Mouse (Mus musculus) neural tube, embryonic 12.5 days (tissue): ENCODE results near the gene Rhoh. TPM values are rescaled to one million over a fixed set of nuclear protein-coding genes. Genes with fewer than 3 reads are reported as not detected.

ENCODE experiments used
- ATAC-seq: fragments of 200-750 bp; cut with Nextera tagmentation; 2 replicates; pipeline ENCODE4 v1.8.0; 2017; ENCODE audit warnings: low read depth, mild to moderate bottlenecking, moderate TSS enrichment, moderate library complexity; ENCODE audit not compliant: low FRiP score
- H3K27ac ChIP-seq: fragments of 300-500 bp; sonication (generic); 2 replicates; pipeline ENCODE4 v1.5.1; 2016
- H3K27me3 ChIP-seq: fragments of 300-500 bp; sonication (generic); replicated peaks from 2 replicates; pipeline ENCODE4 v1.6.1; 2016; ENCODE audit warnings: mild to moderate bottlenecking
- H3K36me3 ChIP-seq: fragments of 300-500 bp; sonication (generic); 2 replicates; pipeline ENCODE4 v1.6.1; 2016; ENCODE audit warnings: mild to moderate bottlenecking
- H3K4me1 ChIP-seq: fragments of 300-500 bp; sonication (generic); 2 replicates; pipeline ENCODE4 v1.6.1; 2016
- H3K4me2 ChIP-seq: fragments of 300-500 bp; sonication (generic); replicated peaks from 2 replicates; pipeline ENCODE4 v1.6.1; 2016; ENCODE audit warnings: mild to moderate bottlenecking
- H3K4me3 ChIP-seq: fragments of 300-500 bp; sonication (generic); 2 replicates; pipeline ENCODE4 v1.5.1; 2016
- H3K9ac ChIP-seq: fragments of 300-500 bp; sonication (generic); 2 replicates; pipeline ENCODE4 v1.6.1; 2016; ENCODE audit warnings: mild to moderate bottlenecking
- H3K9me3 ChIP-seq: fragments of 300-500 bp; sonication (generic); 2 replicates; pipeline ENCODE4 v1.6.1; 2016; ENCODE audit warnings: mild to moderate bottlenecking
- WGBS: fragments of 180-500 bp; shearing (Covaris S2); methylation state at CpG from one replicate; pipeline ENCODE4 v1.1.7; 2016; 5-methylcytosine and 5-hydroxymethylcytosine counted together
- polyA plus RNA-seq: library from polyadenylated mRNA; unstranded; fragments of >200 nt; fragmentation: Nextera tagmentation; extraction: Ambion mirVana; gene quantifications from 2 replicates; pipeline ENCODE4 v1.2.1, GENCODE M21; 2016

Rhoh gene
- polyA plus RNA-seq, 1 experiment from 2014 or later = 0.41 TPM

- H3K9ac ChIP-seq = no peak overlapping the region
- H3K9me3 ChIP-seq = no peaks in the 10 kb centered on the region
- H3K27me3 ChIP-seq = no peaks in the 10 kb centered on the region
- H3K27ac ChIP-seq = no peak overlapping the region
- no peak overlapping the region for H3K4me2 ChIP-seq
- H3K4me3 ChIP-seq = no peak overlapping the region
- ATAC-seq = no peak
- 87% methylated on average over 10 of the region's 10 CpGs for WGBS
- H3K4me1 ChIP-seq = no peaks in the 10 kb centered on the region
- H3K36me3 ChIP-seq = no peaks in the 10 kb centered on the region
Observed at GRCm38 (mm10) chr5:65882476-65883205, 21.6 kb downstream of the Rhoh start.

GRCm38 (mm10) chr5:65883355-65883754 lies 22.3 kb downstream of the Rhoh start:
- Histone ChIP-seq H3K4me3 (no peak overlapping the region), H3K27me3 (no peaks in the 10 kb centered on the region), H3K36me3 (no peaks in the 10 kb centered on the region), H3K27ac (no peak overlapping the region), H3K9me3 (no peaks in the 10 kb centered on the region), H3K4me2 (no peak overlapping the region), H3K9ac (no peak overlapping the region), H3K4me1 (no peaks in the 10 kb centered on the region)
- 71% methylated on average over 5 of the region's 5 CpGs for WGBS
- no peak for ATAC-seq

- Histone ChIP-seq H3K27ac (no peak overlapping the region), H3K9ac (no peak overlapping the region), H3K4me2 (no peak overlapping the region), H3K4me1 (no peaks in the 10 kb centered on the region), H3K9me3 (no peaks in the 10 kb centered on the region), H3K4me3 (no peak overlapping the region), H3K27me3 (no peaks in the 10 kb centered on the region), H3K36me3 (no peaks in the 10 kb centered on the region)
- no peak for ATAC-seq
- WGBS = 61% methylated on average over 15 of the region's 15 CpGs
Observed at GRCm38 (mm10) chr5:65885699-65886443, 24.9 kb downstream of the Rhoh start.

GRCm38 (mm10) chr5:65888102-65888501 lies 27.1 kb downstream of the Rhoh start:
- WGBS = 95% methylated on average over 5 of the region's 5 CpGs
- H3K27ac ChIP-seq = no peak overlapping the region
- no peak for ATAC-seq
- no peaks in the 10 kb centered on the region for H3K36me3 ChIP-seq
- H3K4me2 ChIP-seq = no peak overlapping the region
- H3K27me3 ChIP-seq = no peaks in the 10 kb centered on the region
- H3K9me3 ChIP-seq = no peaks in the 10 kb centered on the region
- H3K4me1 ChIP-seq = no peaks in the 10 kb centered on the region
- no peak overlapping the region for H3K4me3 ChIP-seq
- H3K9ac ChIP-seq = no peak overlapping the region

GRCm38 (mm10) chr5:65888998-65889397 lies 28.0 kb downstream of the Rhoh start:
- WGBS = 63% methylated on average over 5 of the region's 5 CpGs
- H3K9me3 ChIP-seq = no peaks in the 10 kb centered on the region
- no peak for ATAC-seq

GRCm38 (mm10) chr5:65891251-65891826 lies 30.3 kb downstream of the Rhoh start:
- no peak overlapping the region for H3K27ac ChIP-seq
- H3K27me3 ChIP-seq = no peaks in the 10 kb centered on the region
- H3K4me2 ChIP-seq = no peak overlapping the region
- no peak overlapping the region for H3K9ac ChIP-seq
- H3K9me3 ChIP-seq = no peaks in the 10 kb centered on the region
- no peaks in the 10 kb centered on the region for H3K4me1 ChIP-seq
- WGBS = 68% methylated on average over 14 of the region's 14 CpGs
- ATAC-seq = no peak
- no peaks in the 10 kb centered on the region for H3K36me3 ChIP-seq
- H3K4me3 ChIP-seq = no peak overlapping the region

More at GRCm38 (mm10) chr5:65888998-65889397, 28.0 kb downstream of the Rhoh start:
- no peak overlapping the region for H3K4me3 ChIP-seq
- H3K36me3 ChIP-seq = no peaks in the 10 kb centered on the region
- H3K27ac ChIP-seq = no peak overlapping the region
- H3K4me2 ChIP-seq = no peak overlapping the region
- H3K9ac ChIP-seq = no peak overlapping the region
- no peaks in the 10 kb centered on the region for H3K4me1 ChIP-seq
- no peaks in the 10 kb centered on the region for H3K27me3 ChIP-seq

- 86% methylated on average over 6 of the region's 6 CpGs for WGBS
Observed at GRCm38 (mm10) chr5:65895121-65895692, 34.2 kb downstream of the Rhoh start.

GRCm38 (mm10) chr5:65895764-65896163 lies 34.8 kb downstream of the Rhoh start:
- H3K4me1 ChIP-seq = no peaks in the 10 kb centered on the region
- no peaks in the 10 kb centered on the region for H3K9me3 ChIP-seq
- no peaks in the 10 kb centered on the region for H3K27me3 ChIP-seq
- no peak overlapping the region for H3K9ac ChIP-seq
- no peak for ATAC-seq
- H3K36me3 ChIP-seq = no peaks in the 10 kb centered on the region
- no peak overlapping the region for H3K27ac ChIP-seq
- H3K4me3 ChIP-seq = no peak overlapping the region
- 86% methylated on average over 7 of the region's 7 CpGs for WGBS
- H3K4me2 ChIP-seq = no peak overlapping the region

More at GRCm38 (mm10) chr5:65895121-65895692, 34.2 kb downstream of the Rhoh start:
- H3K4me1 ChIP-seq = no peaks in the 10 kb centered on the region
- H3K36me3 ChIP-seq = no peaks in the 10 kb centered on the region
- ATAC-seq = no peak
- H3K27me3 ChIP-seq = no peaks in the 10 kb centered on the region
- H3K9ac ChIP-seq = no peak overlapping the region
- no peak overlapping the region for H3K4me2 ChIP-seq
- H3K9me3 ChIP-seq = no peaks in the 10 kb centered on the region
- H3K4me3 ChIP-seq = no peak overlapping the region
- H3K27ac ChIP-seq = no peak overlapping the region

GRCm38 (mm10) chr5:65897731-65898130 lies 36.7 kb downstream of the Rhoh start:
- ATAC-seq = no peak
- Histone ChIP-seq H3K4me3 (no peak overlapping the region), H3K9me3 (no peaks in the 10 kb centered on the region), H3K4me1 (no peaks in the 10 kb centered on the region), H3K9ac (no peak overlapping the region), H3K27me3 (no peaks in the 10 kb centered on the region), H3K36me3 (no peaks in the 10 kb centered on the region), H3K4me2 (no peak overlapping the region), H3K27ac (no peak overlapping the region)
- 96% methylated on average over 2 of the region's 2 CpGs for WGBS

GRCm38 (mm10) chr5:65898683-65899082 lies 37.7 kb downstream of the Rhoh start:
- ATAC-seq = no peak
- H3K9me3 ChIP-seq = peaks cover 7% of the 10 kb centered on the region; the same call in 1 of the 2 replicates
- H3K27ac ChIP-seq = no peak overlapping the region
- no peaks in the 10 kb centered on the region for H3K27me3 ChIP-seq
- WGBS = 81% methylated on average over 3 of the region's 3 CpGs
- no peak overlapping the region for H3K4me3 ChIP-seq
- H3K9ac ChIP-seq = no peak overlapping the region
- H3K36me3 ChIP-seq = no peaks in the 10 kb centered on the region
- no peaks in the 10 kb centered on the region for H3K4me1 ChIP-seq
- no peak overlapping the region for H3K4me2 ChIP-seq

- 87% methylated on average over 6 of the region's 6 CpGs for WGBS
- H3K4me3 ChIP-seq = no peak overlapping the region
- no peaks in the 10 kb centered on the region for H3K36me3 ChIP-seq
- no peak overlapping the region for H3K9ac ChIP-seq
- H3K4me2 ChIP-seq = no peak overlapping the region
- no peak overlapping the region for H3K27ac ChIP-seq
- peaks cover 12% of the 10 kb centered on the region; the same call in 1 of the 2 replicates for H3K9me3 ChIP-seq
- no peaks in the 10 kb centered on the region for H3K27me3 ChIP-seq
- no peaks in the 10 kb centered on the region for H3K4me1 ChIP-seq
- ATAC-seq = no peak
Observed at GRCm38 (mm10) chr5:65900113-65900512, 39.1 kb downstream of the Rhoh start.

GRCm38 (mm10) chr5:65900862-65901265 lies 39.9 kb downstream of the Rhoh start:
- 59% methylated on average over 7 of the region's 7 CpGs for WGBS
- Histone ChIP-seq H3K27ac (no peak overlapping the region), H3K27me3 (no peaks in the 10 kb centered on the region), H3K9me3 (peaks cover 12% of the 10 kb centered on the region; the same call in 1 of the 2 replicates), H3K9ac (no peak overlapping the region), H3K36me3 (no peaks in the 10 kb centered on the region), H3K4me2 (no peak overlapping the region), H3K4me1 (no peaks in the 10 kb centered on the region), H3K4me3 (no peak overlapping the region)
- 0 out of 2 replicates have a peak, but pooled peaks have one; percentile 50 for ATAC-seq
